ENCODE assay signal across 12 mouse cellular contexts in the genomic region with DNA sequence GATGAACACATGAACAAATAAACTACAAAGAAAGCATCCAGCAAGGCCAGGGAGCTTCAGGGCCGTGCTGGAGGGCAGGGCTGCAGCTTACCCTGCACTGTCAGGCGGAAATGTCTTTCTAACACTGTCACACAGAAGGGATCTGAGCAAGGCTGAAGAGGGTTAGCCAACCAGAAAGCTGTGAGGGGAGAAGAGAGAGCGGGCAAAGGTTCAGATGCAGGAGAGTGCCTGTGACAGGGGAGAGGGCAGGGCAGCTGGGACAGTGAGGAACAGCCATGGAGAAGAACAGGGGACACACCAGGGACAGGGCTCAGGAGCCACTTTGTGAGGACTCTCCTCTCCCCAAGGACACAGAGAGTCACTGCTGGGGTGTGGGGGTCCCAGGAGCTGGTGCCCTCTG. TPM values are rescaled to one million over a fixed set of nuclear protein-coding genes. Genes with fewer than 3 reads are reported as not detected.
"Had no signal": no experiment of that assay in that cellular context is flagged by ENCODE, and none has a peak within 500 bp of the region (broad histone marks: within the 10 kb centered on the region; RNA-seq: fewer than 3 reads in every experiment).

No protein-coding gene starts in this region.

RNA-seq across cellular contexts. Expression of a gene that starts 20.6 kb away (rescaled TPM):
- total RNA-seq: neutrophil, adult 5-6 weeks had no signal
- polyA plus RNA-seq: neural tube, embryonic 13.5 days; neural tube, embryonic 14.5 days; neural tube, embryonic 15.5 days; small intestine, adult 2 months; spleen, adult 2 months; stomach, embryonic 14.5 days; stomach, embryonic 15.5 days; stomach, embryonic 16.5 days; stomach, postnatal 0 days; testis, adult 2 months; urinary bladder, adult 2 months had no signal

RNA-seq across cellular contexts. Expression of a gene that starts 57.2 kb away (rescaled TPM):
- total RNA-seq: neutrophil, adult 5-6 weeks had no signal
- polyA plus RNA-seq: neural tube, embryonic 14.5 days; neural tube, embryonic 15.5 days; stomach, embryonic 14.5 days; stomach, postnatal 0 days; urinary bladder, adult 2 months had no signal
